Mouse (Mus musculus): ENCODE results near the gene Col12a1. TPM values are rescaled to one million over a fixed set of nuclear protein-coding genes. Genes with fewer than 3 reads are reported as not detected.

The Col12a1 gene
- total and polyA plus RNA-seq, 3 experiments, result 0.07 to 0.46 (median 0.21) TPM

DNA sequence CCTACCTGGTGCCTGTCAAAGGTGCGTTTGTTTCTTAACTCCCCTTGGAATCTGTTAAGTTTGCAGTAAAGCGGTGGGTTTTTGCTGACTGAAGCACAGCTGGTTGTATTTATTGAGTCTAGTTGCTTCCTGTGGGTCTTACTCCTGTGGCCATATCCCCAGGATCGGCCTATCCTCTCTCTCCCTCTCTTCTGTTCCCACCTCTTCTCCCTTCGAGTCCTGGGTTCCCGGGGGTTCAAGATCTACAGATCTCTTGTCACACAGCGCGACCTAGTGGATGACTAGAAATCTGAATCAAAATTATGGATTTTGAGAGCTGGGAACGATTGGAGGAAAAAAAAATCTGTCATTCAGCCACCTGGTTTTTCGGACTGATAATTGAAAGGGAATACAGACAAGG lies 2.4 kb upstream of the Col12a1 start:
- no peak overlapping the region for H3K27ac ChIP-seq (ENCODE audit: insufficient read depth, low read depth)
- TF ChIP-seq ETS1 (conservative IDR thresholded peaks at IDR 0.05; ENCODE audit: low read depth, low read length) (no peak), ZNF384 (IDR thresholded peaks at IDR 0.05; ENCODE audit: low read depth, low read length) (peak; percentile 47), SMC3 (IDR thresholded peaks at IDR 0.05; ENCODE audit: low read depth, low read length) (peak; percentile 74), IRF4 (IDR thresholded peaks at IDR 0.05; ENCODE audit: low read depth, low read length) (no peak), BHLHE40 (IDR thresholded peaks at IDR 0.05; ENCODE audit: low read depth, low read length) (no peak), ZC3H11A (IDR thresholded peaks at IDR 0.05; ENCODE audit: low read depth, low read length) (peak; percentile 26; the same call in 1 of the 2 replicates), RAD21 (IDR thresholded peaks at IDR 0.05; ENCODE audit: low read depth, low read length) (peak; percentile 85), CTCF (conservative IDR thresholded peaks at IDR 0.05 in 1 of 2, IDR thresholded peaks at IDR 0.05 in 1 of 2; ENCODE audit: low read depth in 2 of 2, low read length in 2 of 2) (peak in 1 of 2 experiments; percentile 80; a peak in 2 of 4 replicates), NRF1 (IDR thresholded peaks at IDR 0.05; ENCODE audit: low read depth, low read length) (no peak), ELF1 (IDR thresholded peaks at IDR 0.05; ENCODE audit: low read depth, low read length) (no peak)
- no peaks in the 10 kb centered on the region for H3K79me2 ChIP-seq (replicated peaks; ENCODE audit: control insufficient read depth, extremely low read depth, insufficient read depth, poor library complexity, severe bottlenecking)
- peak; percentile 35 for DNase-seq (ENCODE audit: extremely low read depth)
- dilution Hi-C loops (cut with MboI; ENCODE audit: extremely low pct_ligation_motif_present, extremely low pct_unique_long_range_greater_than_20kb, low sequenced_read_pairs), result no loop called here
- no peaks in the 10 kb centered on the region for H3K36me3 ChIP-seq (replicated peaks in 1 of 2; ENCODE audit: control insufficient read depth in 1 of 2, insufficient read depth in 1 of 2, low read length in 1 of 2)
- H3K9me3 ChIP-seq (replicated peaks; ENCODE audit: low read length), result peaks cover 4% of the 10 kb centered on the region
- no peak overlapping the region for H3K4me2 ChIP-seq (ENCODE audit: insufficient read depth, low read depth, poor library complexity, severe bottlenecking)
- peaks cover 0 to 5% of the 10 kb centered on the region in 2 experiments; a peak in 1 of 4 replicates for H3K4me1 ChIP-seq (ENCODE audit: control insufficient read depth in 1 of 2, insufficient read depth in 2 of 2)
- H3K4me3 ChIP-seq (replicated peaks in 1 of 3; ENCODE audit: low read depth in 2 of 3, low read length in 2 of 3, poor library complexity in 1 of 3), result no peak overlapping the region
- H3K9ac ChIP-seq (ENCODE audit: insufficient read depth, low read depth), result no peak overlapping the region
- in situ Hi-C loops (cut with MboI; ENCODE audit: low pct_ligation_motif_present, low pct_unique_long_range_greater_than_20kb, low sequenced_read_pairs), result loop anchor here (10.0 kb wide), 2 partner anchors 666 to 956 kb away; no protein-coding TSS in a partner anchor
- no peaks in the 10 kb centered on the region for H3K27me3 ChIP-seq (replicated peaks)

DNA sequence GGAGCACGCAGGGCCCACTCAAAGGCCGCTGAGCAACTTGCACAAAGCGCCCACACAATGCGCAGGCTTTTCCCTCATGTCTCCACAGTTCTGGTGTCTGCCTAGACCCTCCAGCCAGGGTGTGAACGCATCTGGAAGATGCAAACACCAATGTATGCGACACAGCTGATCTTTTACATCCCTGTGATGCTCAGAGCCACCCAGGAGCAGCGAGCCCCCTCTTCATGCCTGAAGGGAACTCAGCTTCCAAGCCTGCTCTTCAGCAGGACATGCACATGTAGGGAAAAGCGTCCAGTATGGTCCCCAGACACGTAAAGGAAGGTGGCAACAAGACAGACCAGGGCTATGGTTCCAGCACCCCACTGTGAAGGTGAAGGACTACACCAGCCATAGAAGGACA lies 1.5 kb upstream of the Col12a1 start:
- Histone ChIP-seq H3K4me1 (ENCODE audit: control insufficient read depth in 1 of 2, insufficient read depth in 2 of 2) (peaks cover 0 to 5% of the 10 kb centered on the region in 2 experiments; a peak in 1 of 4 replicates), H3K79me2 (replicated peaks; ENCODE audit: control insufficient read depth, extremely low read depth, insufficient read depth, poor library complexity, severe bottlenecking) (no peaks in the 10 kb centered on the region), H3K36me3 (replicated peaks in 1 of 2; ENCODE audit: control insufficient read depth in 1 of 2, insufficient read depth in 1 of 2, low read length in 1 of 2) (no peaks in the 10 kb centered on the region), H3K9me3 (replicated peaks; ENCODE audit: low read length) (peaks cover 4% of the 10 kb centered on the region), H3K27me3 (replicated peaks) (no peaks in the 10 kb centered on the region), H3K9ac (ENCODE audit: insufficient read depth, low read depth) (no peak overlapping the region), H3K4me2 (ENCODE audit: insufficient read depth, low read depth, poor library complexity, severe bottlenecking) (no peak overlapping the region), H3K4me3 (replicated peaks in 1 of 3; ENCODE audit: low read depth in 2 of 3, low read length in 2 of 3, poor library complexity in 1 of 3) (no peak overlapping the region), H3K27ac (ENCODE audit: insufficient read depth, low read depth) (no peak overlapping the region)
- in situ Hi-C loops (cut with MboI; ENCODE audit: low pct_ligation_motif_present, low pct_unique_long_range_greater_than_20kb, low sequenced_read_pairs), result loop anchor here (10.0 kb wide), 2 partner anchors 665 to 955 kb away; no protein-coding TSS in a partner anchor
- no peak for DNase-seq (ENCODE audit: extremely low read depth)
- TF ChIP-seq MAFK (IDR thresholded peaks at IDR 0.05; ENCODE audit: insufficient replicate concordance, low read length), result no peak
- no peak for TF ChIP-seq ZMIZ1 (IDR thresholded peaks at IDR 0.05; ENCODE audit: low read depth, low read length)
- TF ChIP-seq TBP (conservative IDR thresholded peaks at IDR 0.05; ENCODE audit: low read depth, low read length), result no peak
- TF ChIP-seq USF1 (IDR thresholded peaks at IDR 0.05; ENCODE audit: low read depth, low read length), result no peak
- no peak for TF ChIP-seq EP300 (IDR thresholded peaks at IDR 0.05; ENCODE audit: low read length)
- no peak for TF ChIP-seq ELF1 (IDR thresholded peaks at IDR 0.05; ENCODE audit: low read depth, low read length)
- no peak for TF ChIP-seq CHD2 (IDR thresholded peaks at IDR 0.05; ENCODE audit: low read length)
- TF ChIP-seq JUND (conservative IDR thresholded peaks at IDR 0.05; ENCODE audit: low read depth, low read length), result no peak
- TF ChIP-seq CHD1 (IDR thresholded peaks at IDR 0.05; ENCODE audit: low read depth, low read length), result no peak
- TF ChIP-seq IRF4 (IDR thresholded peaks at IDR 0.05; ENCODE audit: low read depth, low read length), result no peak
- no peak for TF ChIP-seq ZC3H11A (IDR thresholded peaks at IDR 0.05; ENCODE audit: low read depth, low read length)
- TF ChIP-seq PAX5 (IDR thresholded peaks at IDR 0.05; ENCODE audit: low read length), result no peak
- TF ChIP-seq MAX (IDR thresholded peaks at IDR 0.05; ENCODE audit: low read length), result no peak
- TF ChIP-seq HCFC1 (IDR thresholded peaks at IDR 0.05; ENCODE audit: low read depth, low read length), result no peak
- no peak for TF ChIP-seq GABPA (IDR thresholded peaks at IDR 0.05; ENCODE audit: insufficient replicate concordance, low read depth, low read length)
- TF ChIP-seq TCF12 (IDR thresholded peaks at IDR 0.05; ENCODE audit: low read depth, low read length), result no peak
- dilution Hi-C loops (cut with MboI; ENCODE audit: extremely low pct_ligation_motif_present, extremely low pct_unique_long_range_greater_than_20kb, low sequenced_read_pairs), result no loop called here

Data from CH12.LX (cell line).